Mouse (Mus musculus) right cerebral cortex, postnatal 14 days (tissue): ENCODE results near the gene Eras.
"Not testable (repeated sequence)": the region's sequence is repeated elsewhere in the genome, so short reads cannot be mapped to it uniquely, and the experiment has no call there.

Experiments
- DNase-seq: peaks from one replicate; pipeline ENCODE4 v3.0.0; 2022

Gene Eras

GRCm38 (mm10) chrX:7928270-7928790 lies at the start of gene Eras:
TSS of gene Eras (minus strand) at chrX:7928607.
- no peak for DNase-seq

GRCm38 (mm10) chrX:7977892-7978291 lies 49.5 kb upstream of the Eras start, which contains the start of gene Gata1:
TSS of gene Gata1 (minus strand) at chrX:7978071.
- DNase-seq, result no peak

GRCm38 (mm10) chrX:7971292-7971691 lies 42.9 kb upstream of the Eras start:
- DNase-seq, result no peak

GRCm38 (mm10) chrX:7968899-7969298 lies 40.5 kb upstream of the Eras start:
- no peak for DNase-seq

GRCm38 (mm10) chrX:7968226-7968625 lies 39.8 kb upstream of the Eras start:
- no peak for DNase-seq

- DNase-seq, result no peak
These were observed 39.3 kb upstream of the Eras start for GRCm38 (mm10) chrX:7967596-7968201.

- no peak for DNase-seq
These were observed 37.8 kb upstream of the Eras start for GRCm38 (mm10) chrX:7966161-7966560.

GRCm38 (mm10) chrX:7963829-7964626 lies 35.6 kb upstream of the Eras start:
- DNase-seq, result no peak

GRCm38 (mm10) chrX:7958868-7959267 lies 30.5 kb upstream of the Eras start:
- no peak for DNase-seq

GRCm38 (mm10) chrX:7950091-7950490 lies 21.7 kb upstream of the Eras start:
- DNase-seq, result no peak

- peak; percentile 90 for DNase-seq
These were observed 19.6 kb upstream of the Eras start for GRCm38 (mm10) chrX:7947900-7948492.

GRCm38 (mm10) chrX:7947108-7947899 lies 18.9 kb upstream of the Eras start, which contains the start of gene Hdac6:
TSS of gene Hdac6 (minus strand) at chrX:7947889.
- no peak for DNase-seq

GRCm38 (mm10) chrX:7945618-7946017 lies 17.2 kb upstream of the Eras start:
- no peak for DNase-seq

- DNase-seq, result no peak
These were observed 9.3 kb upstream of the Eras start for GRCm38 (mm10) chrX:7937667-7938066.

- DNase-seq, result no peak
These were observed 8.5 kb upstream of the Eras start for GRCm38 (mm10) chrX:7936874-7937273.

- no peak for DNase-seq
These were observed 1.3 kb downstream of the Eras start for GRCm38 (mm10) chrX:7927116-7927515.

- DNase-seq, result no peak
These were observed 2.1 kb downstream of the Eras start for GRCm38 (mm10) chrX:7926266-7926665.

- DNase-seq, result peak; percentile 33
These were observed 6.4 kb downstream of the Eras start for GRCm38 (mm10) chrX:7922032-7922431.

GRCm38 (mm10) chrX:7919601-7920383 lies 8.6 kb downstream of the Eras start, which contains the start of gene Pcsk1n:
TSS of gene Pcsk1n (plus strand) at chrX:7919822.
- peak; percentile 58 for DNase-seq

GRCm38 (mm10) chrX:7917960-7918359 lies 10.4 kb downstream of the Eras start:
- DNase-seq, result not testable (repeated sequence)

- not testable (repeated sequence) for DNase-seq
These were observed 12.7 kb downstream of the Eras start for GRCm38 (mm10) chrX:7915669-7916068.

GRCm38 (mm10) chrX:7910473-7910872 lies 17.9 kb downstream of the Eras start:
- DNase-seq, result no peak
